Mouse (Mus musculus) kidney, adult 9 months (tissue): ENCODE measurements around the gene Gng12.
"Not testable (repeated sequence)": the region's sequence is repeated elsewhere in the genome, so short reads cannot be mapped to it uniquely, and the experiment has no call there.

ENCODE experiments used
- DNase-seq: peaks from one replicate; pipeline ENCODE4 v3.0.0; 2022

Gene Gng12

DNA sequence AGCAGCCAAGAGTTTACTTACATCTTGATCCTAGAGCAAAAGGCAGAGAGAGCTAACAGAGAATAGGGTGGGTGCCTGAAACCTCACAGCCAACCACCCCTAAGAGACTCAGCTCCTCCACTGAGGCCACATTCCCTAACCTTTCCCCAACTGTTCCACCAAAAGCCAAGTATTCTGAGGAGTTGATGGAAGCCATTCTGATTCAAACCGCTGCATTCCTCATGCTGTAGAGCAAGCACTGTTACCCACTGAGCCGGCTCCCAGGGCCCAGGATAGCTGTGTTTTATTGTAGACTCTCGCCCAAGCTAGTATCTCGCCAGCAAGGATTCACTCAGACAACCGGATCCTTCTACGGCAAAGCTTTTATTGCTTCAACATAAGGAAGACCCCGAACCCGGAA lies 98.8 kb downstream of the Gng12 start:
- no peak for DNase-seq

DNA sequence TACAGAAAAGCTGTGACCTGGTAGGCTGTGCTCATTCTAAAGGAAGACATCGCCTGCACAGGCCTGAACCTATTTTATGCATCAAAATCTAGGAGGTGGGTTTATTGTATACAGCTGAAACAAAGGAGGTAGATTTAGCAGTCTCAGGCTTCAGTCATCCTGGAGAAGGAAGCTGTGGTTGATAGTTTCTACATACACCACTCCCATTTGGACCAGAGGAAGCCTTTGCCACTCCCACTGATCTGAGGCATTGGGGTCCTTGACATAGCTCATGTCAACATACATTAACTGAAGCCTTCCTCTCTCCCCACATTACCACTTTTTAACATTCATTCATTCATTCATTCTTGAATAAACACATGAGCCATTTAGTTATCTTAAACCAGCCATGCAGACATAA lies 99.6 kb downstream of the Gng12 start:
- DNase-seq: no peak

DNA sequence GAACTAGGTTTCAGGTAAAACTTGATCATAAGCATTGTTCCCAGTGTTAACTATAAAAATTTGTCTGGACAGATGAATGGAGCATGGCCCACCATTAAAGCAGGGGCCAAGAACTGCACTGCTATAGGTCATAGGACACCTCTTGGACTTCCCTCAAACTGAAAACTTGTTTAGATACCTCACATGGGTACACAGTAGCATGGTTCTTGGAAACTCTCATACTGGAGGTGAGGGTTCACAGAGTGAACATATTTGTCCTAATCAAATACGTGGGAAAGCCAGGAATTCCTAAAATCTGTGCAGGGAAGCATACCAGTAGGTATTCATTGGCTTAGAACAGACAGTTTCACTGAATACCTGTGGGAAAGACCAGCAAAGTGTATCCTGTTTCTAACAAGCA lies 100.1 kb downstream of the Gng12 start:
- DNase-seq: no peak

DNA sequence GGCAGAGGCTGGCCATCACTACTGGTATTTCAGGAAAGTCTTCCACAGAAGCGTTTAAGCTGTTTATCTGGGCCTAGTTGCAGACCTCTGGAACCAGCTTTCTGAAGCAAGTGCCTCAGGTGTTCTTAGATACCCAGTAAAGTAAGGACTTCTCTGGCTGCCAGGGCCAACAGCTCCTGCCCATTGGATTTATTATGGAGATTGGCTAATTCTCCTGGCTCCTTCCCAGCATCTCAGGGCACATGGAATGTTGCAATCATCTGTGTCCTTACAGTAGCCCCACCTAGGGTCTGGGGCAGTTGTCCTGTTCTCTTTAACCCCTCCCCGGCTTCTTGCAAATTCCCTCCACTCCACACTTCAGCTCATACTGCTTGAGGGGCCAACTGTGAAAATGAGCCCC lies 102.4 kb downstream of the Gng12 start:
- peak; percentile 84 for DNase-seq

DNA sequence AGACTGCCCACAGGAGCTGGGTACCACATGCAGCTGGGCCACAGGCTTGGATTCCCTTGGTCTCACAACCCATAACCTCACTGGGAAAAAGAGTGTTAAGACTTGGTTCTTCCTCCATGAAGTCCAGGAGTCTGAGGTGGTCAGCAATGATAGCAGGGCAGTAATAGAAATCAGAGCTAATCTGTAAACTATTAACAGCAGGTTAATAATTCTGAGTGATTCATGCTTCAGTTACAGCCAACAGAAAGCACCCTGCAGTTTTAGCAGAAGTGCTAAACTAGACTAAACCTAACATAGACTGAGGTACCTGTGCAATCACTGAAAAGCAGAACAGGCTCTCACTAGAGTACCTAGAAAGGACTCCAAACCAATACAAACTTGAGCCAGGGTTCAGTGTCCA lies 103.6 kb downstream of the Gng12 start:
- peak; percentile 83 for DNase-seq

DNA sequence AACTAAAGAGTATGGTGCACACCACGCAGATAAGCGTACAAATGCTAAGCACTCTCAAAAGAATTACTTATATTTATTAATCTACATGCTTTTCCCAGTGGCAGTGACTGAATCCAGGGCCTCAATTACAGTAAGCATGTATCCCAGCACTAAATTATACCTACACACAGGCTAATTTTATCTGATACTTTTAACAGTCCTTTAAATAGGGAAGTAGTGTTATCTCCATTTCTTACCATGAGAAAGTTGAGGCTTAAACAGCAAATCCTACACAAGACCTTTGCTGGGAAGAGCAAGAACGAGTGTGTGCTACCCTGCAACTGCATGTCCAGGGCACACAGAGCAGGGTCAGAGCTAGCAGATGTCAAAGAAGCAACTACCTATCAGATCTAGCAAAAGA lies 113.7 kb downstream of the Gng12 start:
- no peak for DNase-seq

DNA sequence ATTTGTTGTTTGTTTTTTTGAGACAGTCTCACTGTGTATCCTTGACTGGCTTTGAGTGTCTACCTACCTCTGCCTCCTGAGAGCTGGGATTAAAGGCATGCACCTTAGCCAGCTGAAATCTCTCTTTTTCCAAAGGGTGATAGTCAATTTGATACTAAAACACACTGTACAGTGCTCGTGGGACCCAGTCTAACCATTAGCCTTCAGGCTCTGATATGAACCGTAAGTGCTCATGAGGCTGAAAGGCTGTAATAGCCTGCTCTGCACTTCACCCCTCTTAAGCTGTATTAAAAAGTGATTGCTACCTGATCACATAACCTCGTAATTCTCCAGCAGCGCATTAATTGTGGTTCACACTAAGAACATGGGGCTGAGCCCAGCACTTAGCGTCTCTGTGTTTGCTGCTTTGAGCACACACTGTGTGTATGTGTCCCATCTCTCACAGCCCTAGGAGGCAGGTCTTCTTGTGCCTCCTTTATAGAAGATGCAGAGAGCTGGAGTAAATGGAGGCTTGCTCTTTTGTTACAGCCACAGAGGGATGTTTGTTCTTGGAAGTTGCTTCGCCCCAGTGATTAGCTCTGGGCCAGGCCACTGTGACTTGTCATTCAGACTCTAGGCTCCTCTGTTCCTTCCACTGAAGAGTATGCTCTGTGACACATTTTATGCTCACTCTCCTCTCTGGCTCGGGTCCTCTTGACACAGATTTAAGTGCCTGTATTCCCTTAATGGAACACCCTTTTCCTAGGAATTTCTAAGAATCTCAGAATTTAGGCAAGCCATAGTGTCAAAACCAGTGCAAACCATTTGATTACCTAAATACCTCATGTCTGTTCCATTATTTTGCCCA lies 114.4 kb downstream of the Gng12 start:
- no peak for DNase-seq

DNA sequence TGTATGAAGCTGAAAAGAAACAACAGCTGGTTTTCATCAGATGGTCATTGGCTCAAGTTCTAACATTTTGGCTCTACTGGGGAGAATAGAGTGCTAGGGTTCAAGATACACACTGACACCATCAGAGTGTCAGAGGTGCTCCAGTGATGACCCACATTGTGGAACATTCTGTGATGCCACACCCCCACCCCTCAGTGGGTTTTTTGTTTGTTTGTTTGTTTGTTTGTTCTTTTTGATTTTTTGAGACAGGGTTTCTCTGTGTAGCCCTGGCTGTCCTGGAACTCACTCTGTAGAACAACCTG lies 115.0 kb downstream of the Gng12 start:
- no peak for DNase-seq

DNA sequence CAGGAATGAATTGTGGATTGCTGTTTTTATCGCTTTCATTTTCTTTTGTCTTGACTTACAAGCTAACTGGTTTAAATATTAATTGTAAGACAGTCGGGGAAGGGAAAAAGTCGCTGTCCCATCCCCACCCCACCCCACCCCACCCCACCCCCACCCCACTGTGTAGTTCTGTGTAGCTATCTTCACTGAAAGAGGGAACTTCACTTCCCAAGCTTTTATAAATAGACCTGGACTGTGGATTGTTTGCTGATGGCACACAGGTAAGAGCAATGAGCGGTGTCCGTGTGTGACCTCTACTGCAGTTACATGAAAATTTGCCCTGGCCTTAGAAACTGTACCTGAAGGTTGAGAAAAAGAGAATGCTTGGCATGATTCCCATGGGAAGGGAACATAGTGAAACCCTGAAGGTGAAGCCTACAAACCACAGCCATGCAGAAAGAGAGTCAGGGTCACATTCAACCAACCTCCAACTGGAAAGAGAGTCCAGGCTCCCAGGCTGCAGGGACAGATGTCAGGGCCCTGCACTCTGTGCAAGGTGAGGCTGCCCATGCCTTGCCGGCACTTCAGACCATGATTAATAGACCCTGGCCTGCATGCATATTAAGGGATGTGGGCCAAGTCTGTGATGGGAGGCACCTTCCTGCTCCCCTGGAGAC lies 117.2 kb downstream of the Gng12 start:
- peak; percentile 82 for DNase-seq

DNA sequence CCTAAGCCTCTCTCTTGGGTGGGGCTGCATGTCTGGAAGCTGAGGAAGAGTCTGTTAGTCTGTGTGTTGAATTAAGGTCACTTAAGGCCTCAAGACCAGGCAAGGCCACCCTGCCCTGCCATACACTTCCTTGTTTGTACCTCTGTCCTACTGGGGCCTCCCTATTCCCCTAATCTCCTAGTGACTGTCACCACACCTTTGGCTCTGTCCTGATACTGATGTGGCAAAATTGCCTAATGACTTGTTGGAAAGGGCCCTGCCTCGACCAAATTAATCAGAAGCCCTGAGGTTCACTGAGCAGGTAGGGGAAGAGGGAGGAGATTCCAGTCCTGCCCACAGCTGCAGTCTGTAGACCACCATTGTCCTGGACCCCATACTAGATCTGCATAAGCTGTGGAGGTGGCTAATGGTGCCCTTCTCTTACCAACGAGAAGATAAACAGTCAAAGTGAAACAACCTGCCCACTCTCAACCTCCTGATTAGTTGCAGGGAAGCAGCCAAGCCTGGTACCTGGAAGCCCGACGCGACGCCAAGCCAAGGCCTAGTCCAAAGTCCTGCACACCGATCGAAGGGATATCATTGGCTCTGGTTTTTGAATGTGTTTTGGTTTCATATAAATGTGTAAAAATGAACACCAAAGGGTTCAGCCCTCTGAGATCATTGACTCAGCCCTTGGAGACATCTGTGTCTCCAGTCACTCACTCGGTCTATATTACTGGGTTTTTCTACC lies 117.9 kb downstream of the Gng12 start:
- peak; percentile 77 for DNase-seq

DNA sequence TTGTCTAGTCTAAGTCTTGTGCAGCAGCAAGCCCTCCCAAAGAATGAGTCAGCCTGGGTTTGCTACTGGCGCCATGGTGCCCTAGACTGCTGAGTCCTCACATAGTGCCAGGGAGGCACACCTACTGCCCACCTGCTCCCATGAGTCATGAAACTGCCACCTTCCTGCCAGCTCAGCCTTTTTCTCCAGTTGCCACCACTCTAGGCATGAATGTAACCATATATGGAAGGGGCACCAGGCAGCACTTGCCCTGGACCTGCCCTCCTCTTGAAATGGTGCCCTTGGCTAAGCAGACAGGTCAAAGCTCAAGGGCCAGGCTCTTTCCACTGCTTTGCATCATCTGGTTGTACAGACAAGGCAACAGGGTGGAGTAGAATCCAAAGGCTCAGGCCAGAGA lies 118.5 kb downstream of the Gng12 start:
- DNase-seq: peak; percentile 88

DNA sequence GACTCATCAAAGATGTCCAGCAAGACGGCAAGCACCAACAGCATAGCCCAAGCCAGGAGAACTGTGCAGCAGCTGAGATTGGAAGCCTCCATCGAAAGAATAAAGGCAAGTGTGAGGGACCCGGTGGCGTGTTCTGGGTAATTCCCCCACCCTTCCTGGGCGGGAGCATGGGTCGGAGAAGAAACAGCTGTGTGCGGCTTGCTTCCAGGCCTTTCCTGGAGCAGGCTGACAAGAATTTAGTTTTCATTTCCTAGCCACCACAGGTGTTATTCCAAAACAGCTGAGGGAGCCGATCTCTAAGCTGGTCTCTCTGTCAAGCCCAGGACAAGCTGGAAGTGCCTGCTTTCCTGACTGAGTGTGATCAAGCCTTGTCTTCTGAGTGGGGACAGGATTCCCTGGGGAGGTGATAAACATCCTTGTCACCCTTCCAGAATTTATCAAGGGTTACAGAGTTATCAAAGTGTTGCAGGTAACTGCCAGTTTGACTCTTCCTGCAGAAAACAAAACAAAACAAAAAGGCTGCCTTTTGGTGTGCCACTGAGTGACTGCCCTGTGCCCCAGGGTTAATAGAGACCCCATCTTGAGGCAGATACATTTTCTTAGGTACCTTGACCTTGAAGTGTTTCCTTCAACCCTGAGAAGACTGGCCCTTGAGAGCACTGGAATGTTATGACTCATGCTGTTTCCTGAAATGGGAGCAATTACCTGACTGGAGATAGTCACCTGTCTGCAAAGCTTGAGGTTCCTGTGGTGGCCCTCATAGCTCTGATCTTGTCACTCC lies 119.7 kb downstream of the Gng12 start:
- no peak for DNase-seq

DNA sequence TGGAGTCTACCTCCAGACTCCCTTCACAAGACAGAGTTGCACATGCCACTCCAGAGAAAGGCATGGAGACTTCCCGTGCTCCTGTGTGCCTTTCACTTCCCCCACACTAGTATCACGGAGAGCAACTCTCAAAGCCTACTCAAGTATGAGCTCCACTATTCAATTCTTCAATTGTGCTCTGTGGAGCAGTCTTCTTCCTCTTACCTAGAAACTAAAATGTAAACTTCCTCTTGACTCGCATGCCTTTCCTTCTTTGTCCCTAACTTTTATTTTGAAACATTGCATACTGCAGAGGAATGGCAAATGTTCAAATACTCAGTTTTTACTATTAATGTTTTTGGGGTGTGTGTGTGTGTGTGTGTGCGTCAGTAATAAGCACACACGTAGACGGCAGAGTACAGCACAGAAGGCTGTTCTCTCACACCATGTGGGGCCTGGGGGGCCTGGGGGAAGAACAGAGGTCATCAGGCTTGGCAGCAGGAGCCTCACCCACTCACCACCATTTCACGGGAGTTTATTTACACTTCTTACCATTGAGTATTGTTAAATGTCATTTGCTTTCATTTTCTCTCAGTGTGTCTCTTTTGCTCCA lies 120.4 kb downstream of the Gng12 start:
- no peak for DNase-seq

DNA sequence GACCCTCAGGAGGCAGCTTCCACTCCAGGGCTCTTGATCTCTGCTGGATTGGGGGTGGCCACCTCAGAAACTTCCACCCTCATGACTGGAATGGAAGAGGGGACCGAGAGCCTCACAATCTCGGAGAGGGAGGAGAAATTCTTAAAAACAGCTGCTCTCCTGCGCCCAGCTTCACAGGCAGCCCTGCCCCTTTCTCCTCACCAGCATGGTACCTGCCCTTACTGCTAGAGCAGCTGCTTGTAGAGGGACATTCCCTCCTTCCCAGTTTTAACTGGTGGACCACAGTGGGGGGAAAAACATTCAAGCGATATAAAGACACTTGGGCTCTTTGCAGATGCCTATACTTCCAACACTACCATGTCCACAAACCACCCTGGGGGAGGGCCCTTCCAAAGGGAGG lies 122.2 kb downstream of the Gng12 start:
- DNase-seq: no peak

DNA sequence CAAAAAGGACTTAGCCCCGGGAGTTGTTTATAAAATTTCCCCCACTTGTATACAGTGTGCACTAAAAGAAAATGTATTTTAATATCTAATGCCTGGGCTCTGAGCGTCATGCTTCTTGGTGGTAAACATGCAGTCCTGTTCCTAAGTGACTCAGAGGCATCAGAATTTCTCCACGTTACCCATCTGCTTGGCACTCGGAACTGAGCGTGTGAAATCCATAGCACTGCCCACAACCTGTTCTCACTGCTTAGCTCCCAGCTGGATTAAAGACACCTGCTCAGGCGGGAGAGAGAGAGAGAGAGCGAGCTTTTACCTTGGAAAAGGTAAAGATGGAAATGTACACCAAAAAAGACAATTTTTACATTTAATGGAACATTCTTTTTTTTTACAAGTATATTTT lies 122.8 kb downstream of the Gng12 start:
- not testable (repeated sequence) for DNase-seq

DNA sequence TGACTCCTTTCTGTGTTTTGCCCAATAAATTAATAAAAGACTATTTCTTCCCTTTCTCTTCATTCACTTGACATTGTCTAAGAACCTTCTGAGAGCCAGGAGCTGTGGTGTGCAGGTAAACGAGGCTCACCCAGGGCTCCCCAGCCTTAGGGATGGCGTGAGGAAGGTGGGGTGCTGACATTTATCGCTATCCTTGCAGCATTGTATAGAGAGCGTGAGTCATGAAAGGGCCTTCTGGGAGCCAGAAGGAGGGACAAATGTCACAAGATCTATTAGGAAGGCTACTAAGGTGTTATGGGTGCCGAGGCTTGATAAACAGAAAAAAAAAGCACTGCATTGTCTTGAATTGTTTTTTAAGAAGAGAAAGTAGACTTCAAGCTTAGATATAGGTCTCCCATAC lies 125.1 kb downstream of the Gng12 start:
- no peak for DNase-seq

DNA sequence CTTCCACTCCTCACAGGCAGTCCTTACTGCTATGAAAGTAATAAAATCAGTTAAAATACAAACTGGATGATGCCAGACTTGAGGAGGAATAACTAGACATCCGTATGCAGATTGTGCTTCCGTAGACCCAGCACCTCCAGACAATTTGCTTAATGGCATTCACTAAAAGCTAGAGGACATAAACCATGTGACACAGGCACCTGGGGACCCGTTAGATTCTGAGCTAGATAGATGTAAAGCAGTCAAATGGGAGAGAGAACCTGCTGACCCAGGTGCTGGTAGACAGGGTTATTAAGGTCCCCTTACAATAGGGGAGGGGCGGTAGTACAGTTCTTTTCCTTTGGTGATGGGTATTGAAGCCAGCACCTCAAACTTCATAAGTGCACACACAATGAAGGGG lies 127.5 kb downstream of the Gng12 start:
- DNase-seq: no peak

DNA sequence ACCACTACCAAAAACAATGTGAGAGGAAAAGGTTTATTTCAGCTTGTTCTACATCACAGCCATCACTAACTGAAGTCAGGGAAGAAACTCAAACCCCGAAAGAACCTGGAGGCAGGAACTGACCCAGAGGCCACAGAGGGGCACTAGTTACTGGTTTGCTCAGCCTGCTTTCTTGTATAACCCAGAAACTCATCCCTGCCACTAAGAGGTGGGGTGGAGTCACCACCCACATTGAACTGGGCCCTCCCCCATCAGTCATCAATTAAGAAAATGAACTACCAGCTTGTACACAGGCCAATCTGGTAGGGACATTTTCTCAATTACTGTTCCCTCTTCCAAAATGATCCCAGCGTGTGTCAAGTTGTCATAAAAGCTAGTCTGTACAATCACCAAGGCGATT lies 130.5 kb downstream of the Gng12 start:
- peak; percentile 75 for DNase-seq

DNA sequence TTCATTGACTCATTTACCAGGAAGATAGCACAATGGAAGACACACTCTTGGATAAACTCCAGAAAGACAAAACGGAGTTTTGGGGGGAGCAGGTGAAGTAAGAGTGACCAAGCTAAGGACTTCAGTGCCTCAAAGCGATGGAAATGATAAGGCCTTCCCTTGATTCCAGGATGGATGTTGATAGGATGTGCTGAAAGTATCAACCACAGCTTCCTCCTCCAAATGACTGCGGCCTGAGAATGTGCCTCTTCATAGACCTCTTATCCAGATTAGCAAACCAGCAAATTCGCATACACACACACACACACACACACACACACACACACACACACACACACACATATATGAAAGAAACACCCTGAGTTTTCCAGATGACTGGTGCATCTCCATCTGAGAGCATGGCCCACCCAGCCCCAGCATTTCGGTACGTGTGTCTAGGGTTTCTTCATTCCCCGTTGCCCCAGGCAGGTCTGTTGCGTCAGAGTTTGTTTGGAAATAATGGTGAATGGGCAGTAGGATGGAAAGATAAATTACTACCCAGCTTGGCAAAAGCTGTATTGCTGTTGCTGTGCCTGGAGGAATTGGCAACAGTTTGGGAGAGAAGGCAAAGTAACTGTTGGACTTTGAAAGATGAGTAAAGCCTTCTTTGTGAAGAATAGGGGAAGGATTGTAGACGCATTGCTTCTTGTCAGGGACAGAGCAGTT lies 131.4 kb downstream of the Gng12 start:
- DNase-seq: peak; percentile 61

DNA sequence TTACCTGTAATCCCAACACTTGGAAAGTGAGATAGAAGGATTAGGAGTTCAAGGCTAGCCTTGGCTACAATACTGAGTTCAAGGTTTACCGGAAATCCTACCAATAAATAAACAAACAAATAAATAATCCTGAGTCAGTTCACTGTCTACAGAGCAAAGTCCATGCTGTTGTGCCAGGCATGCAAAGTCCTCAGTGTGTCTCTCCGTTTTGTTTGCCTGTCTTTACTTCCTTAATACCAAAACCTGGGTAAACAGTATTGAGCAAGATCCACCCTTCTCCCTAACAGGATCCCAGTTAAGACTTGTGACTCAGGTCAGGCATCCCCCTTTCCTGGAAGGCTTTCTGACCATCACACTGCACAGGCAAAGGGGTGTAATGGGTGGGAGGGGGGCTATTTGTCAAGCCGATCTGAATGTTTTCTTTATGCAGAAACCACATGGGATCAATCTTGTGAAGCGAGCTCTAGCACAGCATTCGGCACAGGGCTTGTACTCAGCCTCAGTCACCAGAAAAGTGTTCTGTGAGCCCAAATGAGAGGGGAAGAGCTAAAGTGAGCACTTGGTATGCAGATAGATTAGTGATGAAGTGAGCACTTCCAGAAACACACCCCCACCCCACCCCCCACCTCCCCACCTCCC lies 133.2 kb downstream of the Gng12 start:
- peak; percentile 65 for DNase-seq

DNA sequence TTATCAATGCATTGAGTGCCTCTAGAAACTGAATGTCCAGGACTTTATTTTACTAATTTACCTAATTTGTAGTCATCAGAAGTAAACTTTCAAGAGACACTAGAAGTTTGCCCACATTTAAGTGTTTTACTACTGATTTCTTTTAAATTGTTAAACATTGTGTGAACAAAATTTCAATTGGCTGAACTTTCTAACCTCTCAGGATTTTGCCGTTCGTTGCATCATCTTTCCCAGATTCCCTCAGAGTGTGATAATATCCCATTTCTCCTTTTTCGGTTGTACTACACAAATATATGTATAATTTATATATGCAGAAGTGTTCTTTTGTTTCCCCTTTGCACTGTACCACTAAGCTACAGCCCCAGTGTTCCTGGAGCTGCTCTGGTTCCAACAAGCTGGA lies 133.8 kb downstream of the Gng12 start:
- DNase-seq: no peak

DNA sequence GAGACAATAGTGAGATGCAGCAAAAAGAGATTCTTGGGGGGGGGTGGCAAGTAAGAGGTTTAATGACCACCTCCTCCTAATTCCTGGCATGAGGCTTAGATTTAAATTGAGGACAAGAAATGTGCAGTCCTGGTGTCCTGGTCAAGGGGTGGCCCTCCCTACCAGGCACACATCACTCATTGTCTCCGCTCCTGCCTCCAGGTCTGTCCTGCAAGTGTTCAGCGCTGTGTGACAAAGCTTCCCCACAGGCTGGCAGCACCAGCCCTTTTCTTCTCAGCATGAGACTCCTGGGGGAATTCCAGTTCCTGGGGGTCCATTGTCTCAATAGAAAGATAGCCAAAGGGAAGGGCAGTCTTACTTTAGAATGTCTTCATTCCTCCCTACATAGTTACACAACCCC lies 134.2 kb downstream of the Gng12 start:
- no peak for DNase-seq
